Mouse (Mus musculus): Measurements from ENCODE around the gene Nxnl1. TPM values are rescaled to one million over a fixed set of nuclear protein-coding genes. Genes with fewer than 3 reads are reported as not detected.
"Not testable (repeated sequence)": the region's sequence is repeated elsewhere in the genome, so short reads cannot be mapped to it uniquely, and the experiment has no call there.

Nxnl1 gene
- polyA plus RNA-seq, 1 experiment, result not detected

GRCm38 (mm10) chr8:71527162-71527870 lies 39.1 kb downstream of the Nxnl1 start:
- Histone ChIP-seq H3K4me1 (ENCODE audit: control insufficient read depth, insufficient read depth, low read length) (peaks cover 2% of the 10 kb centered on the region), H3K27ac (ENCODE audit: control insufficient read depth, insufficient read depth, low read depth, low read length, poor library complexity) (no peak overlapping the region), H3K4me3 (replicated peaks; ENCODE audit: control insufficient read depth, low read depth, low read length) (no peak overlapping the region)
- TF ChIP-seq CTCF (IDR thresholded peaks at IDR 0.05; ENCODE audit: control insufficient read depth, insufficient read depth, low read length), result no peak
- TF ChIP-seq POLR2A (IDR thresholded peaks at IDR 0.05; ENCODE audit: borderline replicate concordance, control insufficient read depth, low read depth, low read length), result no peak
- WGBS, result 63% methylated on average over 3 of the region's 3 CpGs

- no peak for TF ChIP-seq POLR2A (IDR thresholded peaks at IDR 0.05; ENCODE audit: borderline replicate concordance, control insufficient read depth, low read depth, low read length)
These were observed 40.1 kb downstream of the Nxnl1 start for GRCm38 (mm10) chr8:71526272-71526671.

GRCm38 (mm10) chr8:71525226-71526050 lies 41.0 kb downstream of the Nxnl1 start, which contains the start of gene Ccdc194:
Gene Ccdc194, minus strand, starts transcription at chr8:71525711.
- TF ChIP-seq CTCF (IDR thresholded peaks at IDR 0.05; ENCODE audit: control insufficient read depth, insufficient read depth, low read length), result no peak
- no peak for TF ChIP-seq POLR2A (IDR thresholded peaks at IDR 0.05; ENCODE audit: borderline replicate concordance, control insufficient read depth, low read depth, low read length)
- WGBS, result 83% methylated on average over 46 of the region's 46 CpGs
- no peak within 1 kb of the TSS for H3K4me3 ChIP-seq (replicated peaks; ENCODE audit: control insufficient read depth, low read depth, low read length)
- peaks cover 2% of the 10 kb centered on the region for H3K4me1 ChIP-seq (ENCODE audit: control insufficient read depth, insufficient read depth, low read length)
- H3K27ac ChIP-seq (ENCODE audit: control insufficient read depth, insufficient read depth, low read depth, low read length, poor library complexity), result no peak within 1 kb of the TSS

More at GRCm38 (mm10) chr8:71526272-71526671, 40.1 kb downstream of the Nxnl1 start:
- 36% methylated on average over 6 of the region's 6 CpGs for WGBS
- peaks cover 2% of the 10 kb centered on the region for H3K4me1 ChIP-seq (ENCODE audit: control insufficient read depth, insufficient read depth, low read length)
- no peak overlapping the region for H3K4me3 ChIP-seq (replicated peaks; ENCODE audit: control insufficient read depth, low read depth, low read length)
- H3K27ac ChIP-seq (ENCODE audit: control insufficient read depth, insufficient read depth, low read depth, low read length, poor library complexity), result no peak overlapping the region

- 3% methylated on average over 17 of the region's 17 CpGs for WGBS
- Histone ChIP-seq H3K27ac (ENCODE audit: control insufficient read depth, insufficient read depth, low read depth, low read length, poor library complexity) (no peak overlapping the region), H3K4me3 (replicated peaks; ENCODE audit: control insufficient read depth, low read depth, low read length) (no peak overlapping the region), H3K4me1 (ENCODE audit: control insufficient read depth, insufficient read depth, low read length) (no peaks in the 10 kb centered on the region; the same call in 1 of the 2 replicates)
- TF ChIP-seq CTCF (IDR thresholded peaks at IDR 0.05; ENCODE audit: control insufficient read depth, insufficient read depth, low read length), result peak; percentile 92
- TF ChIP-seq POLR2A (IDR thresholded peaks at IDR 0.05; ENCODE audit: borderline replicate concordance, control insufficient read depth, low read depth, low read length), result no peak
These were observed 44.8 kb downstream of the Nxnl1 start for GRCm38 (mm10) chr8:71521634-71522033.

GRCm38 (mm10) chr8:71519037-71519825 lies 47.2 kb downstream of the Nxnl1 start:
- WGBS, result 13% methylated on average over 10 of the region's 10 CpGs
- not testable (repeated sequence) for H3K27ac ChIP-seq (ENCODE audit: control insufficient read depth, insufficient read depth, low read depth, low read length, poor library complexity); H3K4me1 ChIP-seq (ENCODE audit: control insufficient read depth, insufficient read depth, low read length); H3K4me3 ChIP-seq (replicated peaks; ENCODE audit: control insufficient read depth, low read depth, low read length)
- peak; percentile 43 for TF ChIP-seq CTCF (IDR thresholded peaks at IDR 0.05; ENCODE audit: control insufficient read depth, insufficient read depth, low read length)

GRCm38 (mm10) chr8:71516786-71517185 lies 49.6 kb downstream of the Nxnl1 start:
- TF ChIP-seq CTCF (IDR thresholded peaks at IDR 0.05; ENCODE audit: control insufficient read depth, insufficient read depth, low read length) (no peak), POLR2A (IDR thresholded peaks at IDR 0.05; ENCODE audit: borderline replicate concordance, control insufficient read depth, low read depth, low read length) (no peak)
- WGBS, result 70% methylated on average over 6 of the region's 6 CpGs
- H3K4me1 ChIP-seq (ENCODE audit: control insufficient read depth, insufficient read depth, low read length), result no peaks in the 10 kb centered on the region; the same call in 1 of the 2 replicates
- H3K27ac ChIP-seq (ENCODE audit: control insufficient read depth, insufficient read depth, low read depth, low read length, poor library complexity), result no peak overlapping the region
- no peak overlapping the region for H3K4me3 ChIP-seq (replicated peaks; ENCODE audit: control insufficient read depth, low read depth, low read length)

- Histone ChIP-seq H3K27ac (ENCODE audit: control insufficient read depth, insufficient read depth, low read depth, low read length, poor library complexity) (no peak overlapping the region), H3K4me1 (ENCODE audit: control insufficient read depth, insufficient read depth, low read length) (peaks cover 1% of the 10 kb centered on the region), H3K4me3 (replicated peaks; ENCODE audit: control insufficient read depth, low read depth, low read length) (no peak overlapping the region)
- TF ChIP-seq CTCF (IDR thresholded peaks at IDR 0.05; ENCODE audit: control insufficient read depth, insufficient read depth, low read length) (no peak), POLR2A (IDR thresholded peaks at IDR 0.05; ENCODE audit: borderline replicate concordance, control insufficient read depth, low read depth, low read length) (no peak)
- 71% methylated on average over 5 of the region's 5 CpGs for WGBS
These were observed 51.4 kb downstream of the Nxnl1 start for GRCm38 (mm10) chr8:71515043-71515442.

Measured in bone marrow, adult 2 months (tissue).